Mouse (Mus musculus) MEL (cell line): ENCODE measurements around the gene Trim26. TPM values are rescaled to one million over a fixed set of nuclear protein-coding genes. Genes with fewer than 3 reads are reported as not detected.

Experiments used
- DNase-seq: peaks from one replicate; pipeline ENCODE4 v3.0.0; 2011; ENCODE audit warnings: low read depth, low spot score
- H3K27ac ChIP-seq: 2 replicates; pipeline ENCODE4 v1.5.1; 2012; ENCODE audit warnings: low read depth, mild to moderate bottlenecking, control low read depth, low read length, moderate library complexity; ENCODE audit not compliant: control insufficient read depth
- H3K27me3 ChIP-seq, 2 experiments: fragments of 150-350 bp in 1 of 2; sonication (generic) in 1 of 2; 2 replicates each; pipeline ENCODE4 v1.6.1; 2012; ENCODE audit warnings: low read length in 2 of 2, mild to moderate bottlenecking in 2 of 2, improper control_type of control experiment in 1 of 2, moderate library complexity in 1 of 2; ENCODE audit not compliant: insufficient read depth in 2 of 2, control insufficient read depth in 1 of 2
- H3K36me3 ChIP-seq, 2 experiments: 2 replicates each; pipeline ENCODE4 v1.6.1; 2012 to 2014; ENCODE audit warnings: low read length in 2 of 2, improper control_type of control experiment in 1 of 2, inconsistent platforms in 1 of 2, mild to moderate bottlenecking in 1 of 2; ENCODE audit not compliant: insufficient read depth in 2 of 2, control insufficient read depth in 1 of 2
- H3K4me1 ChIP-seq, 2 experiments: fragments of 150-350 bp in 1 of 2; sonication (generic) in 1 of 2; 2 replicates each; pipeline ENCODE4 v1.6.1; 2012; ENCODE audit warnings: low read length in 2 of 2, improper control_type of control experiment in 1 of 2, mild to moderate bottlenecking in 1 of 2; ENCODE audit not compliant: insufficient read depth in 2 of 2, control insufficient read depth in 1 of 2
- H3K4me3 ChIP-seq, 2 experiments: fragments of 150-350 bp in 1 of 2; sonication (generic) in 1 of 2; 2 replicates each; pipeline ENCODE4 v1.5.1; 2012; ENCODE audit warnings: low read depth in 2 of 2, low read length in 2 of 2, mild to moderate bottlenecking in 2 of 2, moderate library complexity in 2 of 2, control low read depth in 1 of 2, improper control_type of control experiment in 1 of 2; ENCODE audit not compliant: control insufficient read depth in 1 of 2, insufficient read depth in 1 of 2
- H3K79me2 ChIP-seq: 2 replicates; pipeline ENCODE4 v1.6.1; 2012; ENCODE audit warnings: mild to moderate bottlenecking, low read length, moderate library complexity; ENCODE audit not compliant: control insufficient read depth, poor library complexity, insufficient read depth
- H3K9ac ChIP-seq: 2 replicates; pipeline ENCODE4 v1.6.1; 2012; ENCODE audit warnings: low read depth, mild to moderate bottlenecking, control low read depth, low read length, moderate library complexity; ENCODE audit not compliant: control insufficient read depth, poor library complexity, severe bottlenecking
- H3K9me3 ChIP-seq: fragments of 150-350 bp; sonication (generic); replicated peaks from 2 replicates; pipeline ENCODE4 v1.6.1; 2012; ENCODE audit warnings: mild to moderate bottlenecking, low read length, improper control_type of control experiment, moderate library complexity; ENCODE audit not compliant: insufficient read depth
- E2F4 ChIP-seq: IDR thresholded peaks from 2 replicates; pipeline ENCODE4 v1.6.1; 2011; ENCODE audit warnings: low read depth, low read length, improper control_type of control experiment, borderline replicate concordance
- ETS1 ChIP-seq: IDR thresholded peaks from 2 replicates; pipeline ENCODE4 v1.6.1; 2012; ENCODE audit warnings: low read depth, mild to moderate bottlenecking, inconsistent platforms, low read length, improper control_type of control experiment, moderate library complexity
- JUND ChIP-seq: IDR thresholded peaks from 2 replicates; pipeline ENCODE4 v1.6.1; 2011; ENCODE audit warnings: low read depth, mild to moderate bottlenecking, improper control_type of control experiment, low read length
- MYC ChIP-seq: IDR thresholded peaks from 2 replicates; pipeline ENCODE4 v1.6.1; 2011; ENCODE audit warnings: low read depth, mild to moderate bottlenecking, low read length, improper control_type of control experiment, moderate library complexity
- NELFE ChIP-seq: IDR thresholded peaks from 2 replicates; pipeline ENCODE4 v1.6.1; 2011; ENCODE audit warnings: low read depth, low read length, improper control_type of control experiment
- NRF1 ChIP-seq: IDR thresholded peaks from 2 replicates; pipeline ENCODE4 v1.6.1; 2014; ENCODE audit warnings: low read depth, mild to moderate bottlenecking, inconsistent platforms, low read length, improper control_type of control experiment, moderate library complexity; ENCODE audit not compliant: poor library complexity, insufficient read depth, severe bottlenecking
- POLR2AphosphoS5 ChIP-seq: IDR thresholded peaks from 2 replicates; pipeline ENCODE4 v1.6.1; 2012; ENCODE audit warnings: low read depth, borderline replicate concordance, mild to moderate bottlenecking, inconsistent platforms, low read length, moderate library complexity, mixed read lengths
- TAL1 ChIP-seq: IDR thresholded peaks from 2 replicates; pipeline ENCODE4 v1.6.1; 2012; ENCODE audit warnings: mild to moderate bottlenecking, inconsistent platforms, low read length, moderate library complexity, mixed read lengths
- TBP ChIP-seq: IDR thresholded peaks from 2 replicates; pipeline ENCODE4 v1.8.0; 2011; ENCODE audit warnings: low read depth, low read length, improper control_type of control experiment
- USF2 ChIP-seq, 2 experiments: IDR thresholded peaks; 2 replicates each; pipeline ENCODE4 v1.6.1; 2011 to 2012; ENCODE audit warnings: improper control_type of control experiment in 2 of 2, low read length in 2 of 2, borderline replicate concordance in 1 of 2, inconsistent platforms in 1 of 2, low read depth in 1 of 2, mild to moderate bottlenecking in 1 of 2; ENCODE audit not compliant: insufficient read depth in 1 of 2
- ZNF384 ChIP-seq: IDR thresholded peaks from 2 replicates; pipeline ENCODE4 v1.6.1; 2012; ENCODE audit warnings: low read depth, mild to moderate bottlenecking, inconsistent platforms, low read length, improper control_type of control experiment
- polyA plus RNA-seq, 2 experiments: library from polyadenylated mRNA; stranded (reverse) in 1 of 2; unstranded in 1 of 2; fragments of >175 nt in 1 of 2; fragments of >200 nt in 1 of 2; gene quantifications; 2 replicates each; pipeline versions ENCODE4 v1.2.1 to v1.2.4; 2012; ENCODE audit warnings: low replicate concordance in 2 of 2, low read depth in 1 of 2; ENCODE audit not compliant: insufficient read length in 2 of 2, insufficient read depth in 1 of 2, missing spikeins in 1 of 2
- total RNA-seq: library from RNA; depleted of rRNA; stranded (reverse); fragments of 300-350 nt; gene quantifications from 2 replicates; pipeline ENCODE4 v1.2.3, GENCODE M21; 2012

The Trim26 gene
- total and polyA plus RNA-seq, 3 experiments = 5.6 to 12.4 TPM; not detected in 1

GRCm38 (mm10) chr17:36866719-36867527 lies 30.0 kb downstream of the Trim26 start, which contains the start of gene Trim15:
TSS of gene Trim15 (minus strand) at chr17:36867210.
- Histone ChIP-seq H3K9me3 (no peaks in the 10 kb centered on the region), H3K9ac (no peak within 1 kb of the TSS), H3K79me2 (peaks cover 7% of the 10 kb centered on the region), H3K27ac (no peak within 1 kb of the TSS), H3K4me3 (no peak within 1 kb of the TSS), H3K4me1 (peaks cover 0 to 4% of the 10 kb centered on the region in 2 experiments; a peak in 2 of 4 replicates), H3K36me3 (peaks cover 0 to 4% of the 10 kb centered on the region in 2 experiments; a peak in 2 of 4 replicates), H3K27me3 (no peaks in the 10 kb centered on the region)
- TF ChIP-seq ETS1 (no peak), NELFE (no peak), JUND (no peak), POLR2AphosphoS5 (no peak), ZNF384 (no peak)
- no peak for DNase-seq

DNA sequence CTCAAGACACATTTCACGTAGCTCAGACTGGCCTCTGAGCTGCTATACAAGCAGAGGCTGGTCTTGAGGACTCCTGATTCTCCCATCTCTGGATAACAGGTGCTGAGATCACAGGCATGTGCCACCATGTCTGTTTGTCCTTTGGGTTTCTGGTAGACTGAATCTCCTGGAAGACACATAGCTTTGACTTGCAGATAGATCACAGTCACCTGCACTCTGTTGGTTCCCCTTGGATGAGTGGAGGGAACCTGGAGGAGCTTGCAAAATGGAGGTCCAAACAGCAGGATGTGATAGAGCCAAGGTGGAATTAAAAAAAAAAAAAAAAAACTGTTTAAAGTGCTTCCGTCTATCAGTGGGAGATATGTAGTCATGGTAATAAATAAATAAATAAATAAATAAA lies 31.9 kb downstream of the Trim26 start:
- Histone ChIP-seq H3K4me3 (no peak overlapping the region), H3K27me3 (no peaks in the 10 kb centered on the region), H3K4me1 (peaks cover 0 to 4% of the 10 kb centered on the region in 2 experiments; a peak in 2 of 4 replicates), H3K27ac (peak overlapping the region; percentile 71), H3K9ac (no peak overlapping the region), H3K9me3 (no peaks in the 10 kb centered on the region), H3K36me3 (peaks cover 0 to 4% of the 10 kb centered on the region in 2 experiments; a peak in 2 of 4 replicates), H3K79me2 (peaks cover 7% of the 10 kb centered on the region)
- TF ChIP-seq TBP (no peak), NRF1 (no peak), USF2 (IDR thresholded peaks at IDR 0.05; ENCODE audit: borderline replicate concordance in 1 of 2, insufficient read depth in 1 of 2, low read depth in 1 of 2, low read length in 2 of 2) (no peak), E2F4 (no peak), TAL1 (no peak), MYC (no peak), JUND (no peak)
- DNase-seq = no peak
